Mouse (Mus musculus) CH12.LX (cell line): ENCODE measurements around the gene Abhd14a. TPM values are rescaled to one million over a fixed set of nuclear protein-coding genes. Genes with fewer than 3 reads are reported as not detected.

Experiments
- DNase-seq: peaks from one replicate; pipeline ENCODE4 v3.0.0-alpha.2; 2013; ENCODE audit errors: extremely low read depth
- H3K27ac ChIP-seq: 2 replicates; pipeline ENCODE4 v1.5.1; 2012; ENCODE audit warnings: low read depth, mild to moderate bottlenecking, control low read depth, moderate library complexity; ENCODE audit not compliant: insufficient read depth
- H3K27me3 ChIP-seq: replicated peaks from 2 replicates; pipeline ENCODE3; 2012; ENCODE audit warnings: inconsistent platforms
- H3K36me3 ChIP-seq, 2 experiments: replicated peaks in 1 of 2; 2 replicates each; pipeline versions ENCODE3 to v1.6.1; 2012; ENCODE audit warnings: inconsistent platforms in 1 of 2, low read length in 1 of 2, mild to moderate bottlenecking in 1 of 2, mixed read lengths in 1 of 2, moderate library complexity in 1 of 2; ENCODE audit not compliant: control insufficient read depth in 1 of 2, insufficient read depth in 1 of 2
- H3K4me1 ChIP-seq, 2 experiments: 2 replicates each; pipeline ENCODE4 v1.6.1; 2012; ENCODE audit warnings: inconsistent platforms in 1 of 2, moderate library complexity in 1 of 2; ENCODE audit not compliant: insufficient read depth in 2 of 2, control insufficient read depth in 1 of 2
- H3K4me2 ChIP-seq: 2 replicates; pipeline ENCODE4 v1.6.1; 2012; ENCODE audit warnings: low read depth, mild to moderate bottlenecking, control low read depth; ENCODE audit not compliant: poor library complexity, insufficient read depth, severe bottlenecking
- H3K4me3 ChIP-seq, 3 experiments: fragments of 150-350 bp in 1 of 3; sonication (generic) in 1 of 3; replicated peaks in 1 of 3; 2 replicates each; pipeline versions ENCODE3 to v1.5.1; 2011 to 2012; ENCODE audit warnings: low read depth in 2 of 3, low read length in 2 of 3, mild to moderate bottlenecking in 2 of 3, moderate library complexity in 2 of 3, control low read depth in 1 of 3, improper control_type of control experiment in 1 of 3, inconsistent platforms in 1 of 3, mixed read lengths in 1 of 3; ENCODE audit not compliant: poor library complexity in 1 of 3
- H3K79me2 ChIP-seq: replicated peaks from 2 replicates; pipeline ENCODE4 v1.6.1; 2012; ENCODE audit warnings: mild to moderate bottlenecking, moderate library complexity; ENCODE audit not compliant: control insufficient read depth, poor library complexity, insufficient read depth, severe bottlenecking; ENCODE audit errors: extremely low read depth
- H3K9ac ChIP-seq: 2 replicates; pipeline ENCODE4 v1.6.1; 2012; ENCODE audit warnings: low read depth, mild to moderate bottlenecking, control low read depth, moderate library complexity; ENCODE audit not compliant: insufficient read depth
- H3K9me3 ChIP-seq: replicated peaks from 2 replicates; pipeline ENCODE3; 2012; ENCODE audit warnings: low read length, inconsistent platforms, mixed read lengths
- BHLHE40 ChIP-seq: IDR thresholded peaks from 2 replicates; pipeline ENCODE4 v1.6.1; 2011; ENCODE audit warnings: mild to moderate bottlenecking, low read depth, low read length, improper control_type of control experiment
- CHD2 ChIP-seq: IDR thresholded peaks from 2 replicates; pipeline ENCODE4 v1.6.1; 2011; ENCODE audit warnings: low read length, improper control_type of control experiment
- CTCF ChIP-seq, 2 experiments: IDR thresholded peaks in 1 of 2; conservative IDR thresholded peaks in 1 of 2; 2 replicates each; pipeline ENCODE4 v1.5.1; 2011 to 2012; ENCODE audit warnings: low read depth in 2 of 2, low read length in 2 of 2, improper control_type of control experiment in 1 of 2, inconsistent platforms in 1 of 2, mild to moderate bottlenecking in 1 of 2, moderate library complexity in 1 of 2
- E2F4 ChIP-seq: IDR thresholded peaks from 2 replicates; pipeline ENCODE4 v1.6.1; 2011; ENCODE audit warnings: low read depth, low read length, improper control_type of control experiment; ENCODE audit not compliant: insufficient replicate concordance
- ELF1 ChIP-seq: IDR thresholded peaks from 2 replicates; pipeline ENCODE4 v1.6.1; 2014; ENCODE audit warnings: low read depth, mild to moderate bottlenecking, inconsistent platforms, low read length, improper control_type of control experiment
- EP300 ChIP-seq: IDR thresholded peaks from 2 replicates; pipeline ENCODE4 v1.6.1; 2011; ENCODE audit warnings: low read length, improper control_type of control experiment
- ETS1 ChIP-seq: conservative IDR thresholded peaks from 2 replicates; pipeline ENCODE4 v1.6.1; 2012; ENCODE audit warnings: low read depth, mild to moderate bottlenecking, inconsistent platforms, low read length, improper control_type of control experiment, moderate library complexity
- JUN ChIP-seq: IDR thresholded peaks from 2 replicates; pipeline ENCODE4 v1.6.1; 2011; ENCODE audit warnings: low read depth, mild to moderate bottlenecking, low read length, improper control_type of control experiment, moderate library complexity; ENCODE audit not compliant: insufficient read depth
- KAT2A ChIP-seq: IDR thresholded peaks from 2 replicates; pipeline ENCODE4 v1.6.1; 2012; ENCODE audit warnings: low read length, improper control_type of control experiment, inconsistent platforms; ENCODE audit not compliant: insufficient replicate concordance
- MAFK ChIP-seq: IDR thresholded peaks from 2 replicates; pipeline ENCODE4 v1.6.1; 2011; ENCODE audit warnings: low read length, improper control_type of control experiment; ENCODE audit not compliant: insufficient replicate concordance
- MAZ ChIP-seq: IDR thresholded peaks from 2 replicates; pipeline ENCODE4 v1.6.1; 2012; ENCODE audit warnings: low read depth, mild to moderate bottlenecking, inconsistent platforms, low read length, improper control_type of control experiment, moderate library complexity
- MEF2A ChIP-seq: IDR thresholded peaks from 2 replicates; pipeline ENCODE4 v1.6.1; 2014; ENCODE audit warnings: low read depth, mild to moderate bottlenecking, inconsistent platforms, low read length, improper control_type of control experiment, borderline replicate concordance
- MYC ChIP-seq: IDR thresholded peaks from 2 replicates; pipeline ENCODE4 v1.6.1; 2011; ENCODE audit warnings: low read depth, mild to moderate bottlenecking, improper control_type of control experiment, low read length
- NELFE ChIP-seq: IDR thresholded peaks from 2 replicates; pipeline ENCODE4 v1.6.1; 2011; ENCODE audit warnings: low read depth, low read length, improper control_type of control experiment
- POLR2A ChIP-seq: IDR thresholded peaks from 2 replicates; pipeline ENCODE4 v1.6.1; 2011; ENCODE audit warnings: low read depth, mild to moderate bottlenecking, improper control_type of control experiment, low read length
- RAD21 ChIP-seq: IDR thresholded peaks from 2 replicates; pipeline ENCODE4 v1.6.1; 2011; ENCODE audit warnings: low read depth, mild to moderate bottlenecking, low read length, improper control_type of control experiment, moderate library complexity
- SMC3 ChIP-seq: IDR thresholded peaks from 2 replicates; pipeline ENCODE4 v1.6.1; 2011; ENCODE audit warnings: low read depth, low read length, improper control_type of control experiment
- ZKSCAN1 ChIP-seq: IDR thresholded peaks from 2 replicates; pipeline ENCODE4 v1.6.1; 2012; ENCODE audit warnings: low read depth, inconsistent platforms, low read length, improper control_type of control experiment, borderline replicate concordance
- dilution Hi-C: fragments of 300-500 bp; cut with MboI; formaldehyde crosslinking; loops from 2 replicates; pipeline ENCODE4 v1.14.3; 2020; ENCODE audit warnings: low sequenced_read_pairs; ENCODE audit not compliant: extremely low pct_unique_long_range_greater_than_20kb, extremely low pct_ligation_motif_present
- in situ Hi-C: fragments of 300-500 bp; cut with MboI; formaldehyde crosslinking; loops from 3 replicates; pipeline ENCODE4 v1.14.3; 2019; ENCODE audit warnings: low sequenced_read_pairs, low pct_ligation_motif_present, low pct_unique_long_range_greater_than_20kb, mixed read lengths
- polyA plus RNA-seq: library from polyadenylated mRNA; unstranded; fragments of >175 nt; gene quantifications from 2 replicates; pipeline ENCODE4 v1.2.1, GENCODE M21; 2012; ENCODE audit warnings: low read depth; ENCODE audit not compliant: insufficient read length
- total RNA-seq, 2 experiments: library from RNA; depleted of rRNA; stranded (reverse); fragments of 300-350 nt in 1 of 2; fragments of >200 nt in 1 of 2; gene quantifications; 2 replicates each; pipeline ENCODE4 v1.2.3; 2012 to 2014

Abhd14a gene
- total and polyA plus RNA-seq, 3 experiments, result 18.2 to 23.3 (median 20.4) TPM

- dilution Hi-C loops, result no loop called here
- Histone ChIP-seq H3K27me3 (no peaks in the 10 kb centered on the region), H3K36me3 (no peaks in the 10 kb centered on the region), H3K4me3 (no peak overlapping the region), H3K9ac (no peak overlapping the region), H3K9me3 (peaks cover 2% of the 10 kb centered on the region), H3K79me2 (no peaks in the 10 kb centered on the region), H3K4me2 (no peak overlapping the region), H3K27ac (no peak overlapping the region), H3K4me1 (peaks cover 26 to 34% of the 10 kb centered on the region in 2 experiments)
- DNase-seq, result no peak
- no peak for TF ChIP-seq MYC
- in situ Hi-C loops, result loop anchor here (5.0 kb wide), 2 partner anchors 46 to 106 kb away; partner anchors contain the start of gene Dusp7
Measured at GRCm38 (mm10) chr9:106413606-106414005, 33.9 kb downstream of the Abhd14a start.

- DNase-seq, result no peak
- Histone ChIP-seq H3K4me3 (no peak overlapping the region), H3K27me3 (no peaks in the 10 kb centered on the region), H3K79me2 (no peaks in the 10 kb centered on the region), H3K4me2 (no peak overlapping the region), H3K9ac (no peak overlapping the region), H3K4me1 (peaks cover 27 to 43% of the 10 kb centered on the region in 2 experiments), H3K27ac (no peak overlapping the region), H3K9me3 (peaks cover 2% of the 10 kb centered on the region)
- dilution Hi-C loops, result no loop called here
- TF ChIP-seq RAD21 (no peak), SMC3 (no peak), BHLHE40 (no peak), ETS1 (no peak), CHD2 (no peak), MAFK (no peak), EP300 (no peak)
- TF ChIP-seq, all 38 proteins: peak for 0
- no peaks in the 10 kb centered on the region for H3K36me3 ChIP-seq
- in situ Hi-C loops, result loop anchor here (5.0 kb wide), 2 partner anchors 45 to 105 kb away; partner anchors contain the start of gene Dusp7
Measured at GRCm38 (mm10) chr9:106412210-106412609, 35.3 kb downstream of the Abhd14a start.

DNA sequence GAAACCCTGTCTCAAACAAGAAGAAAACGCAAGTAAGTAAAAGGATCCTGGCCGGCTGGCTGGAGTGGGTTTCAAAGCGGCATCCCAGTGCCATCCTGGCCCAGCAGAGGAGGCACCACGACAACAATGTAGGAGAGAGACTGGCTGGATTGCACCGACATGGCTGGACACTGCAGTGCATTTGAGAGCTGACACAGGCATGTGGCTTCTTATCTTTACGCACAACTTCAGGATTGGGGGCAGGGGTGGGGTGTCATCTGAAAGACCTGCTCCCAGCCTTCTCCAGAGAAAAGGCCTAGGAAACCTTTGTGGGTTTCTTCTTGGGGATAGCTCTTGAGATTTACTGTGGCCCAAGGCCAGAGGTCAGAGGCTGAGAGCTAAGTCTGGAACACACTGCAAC lies 35.7 kb downstream of the Abhd14a start:
- no peaks in the 10 kb centered on the region for H3K79me2 ChIP-seq
- dilution Hi-C loops, result no loop called here
- peaks cover 32 to 48% of the 10 kb centered on the region in 2 experiments for H3K4me1 ChIP-seq
- TF ChIP-seq JUN (no peak), CTCF (conservative IDR thresholded peaks at IDR 0.05 in 1 of 2, IDR thresholded peaks at IDR 0.05 in 1 of 2; ENCODE audit: low read depth in 2 of 2, low read length in 2 of 2) (no peak), KAT2A (no peak), ZKSCAN1 (no peak), ELF1 (no peak), MEF2A (no peak), MYC (no peak), NELFE (no peak), E2F4 (no peak), MAZ (no peak), POLR2A (no peak)
- TF ChIP-seq, all 38 proteins: peak for 0
- Histone ChIP-seq H3K4me2 (no peak overlapping the region), H3K27ac (no peak overlapping the region), H3K27me3 (no peaks in the 10 kb centered on the region), H3K36me3 (no peaks in the 10 kb centered on the region), H3K4me3 (no peak overlapping the region), H3K9ac (no peak overlapping the region), H3K9me3 (peaks cover 2% of the 10 kb centered on the region)
- in situ Hi-C loops, result loop anchor here (5.0 kb wide), 2 partner anchors 44 to 104 kb away; partner anchors contain the start of gene Dusp7
- DNase-seq, result no peak
